Mouse (Mus musculus): ENCODE results near the gene Acsm3.
"Not testable (repeated sequence)": the region's sequence is repeated elsewhere in the genome, so short reads cannot be mapped to it uniquely, and the experiment has no call there.

Acsm3 gene

DNA sequence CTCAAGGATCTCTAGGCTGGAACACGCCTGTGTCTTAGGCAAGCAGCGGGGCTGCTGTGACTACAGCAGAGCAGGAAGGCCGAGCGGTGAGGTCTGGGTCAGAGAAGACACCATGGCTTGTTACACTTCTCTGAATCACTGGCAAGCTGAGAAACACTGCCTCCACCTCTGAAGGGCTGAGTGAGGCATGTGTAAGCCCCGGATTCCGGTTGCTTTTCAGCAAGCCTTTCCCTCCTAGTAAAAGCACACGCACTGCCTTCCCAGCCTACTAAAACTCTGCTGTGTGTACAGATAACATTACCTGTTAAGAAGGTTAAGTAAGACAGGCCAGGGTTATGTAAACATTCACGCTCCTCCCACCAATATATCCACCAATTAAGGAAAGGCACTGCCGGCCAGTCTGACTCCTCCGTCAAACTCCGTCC lies at the start of gene Acsm3:
Acsm3 (plus strand) TSS at position 397 of the 425 bp plus-strand sequence.
- DNase-seq: no peak

DNA sequence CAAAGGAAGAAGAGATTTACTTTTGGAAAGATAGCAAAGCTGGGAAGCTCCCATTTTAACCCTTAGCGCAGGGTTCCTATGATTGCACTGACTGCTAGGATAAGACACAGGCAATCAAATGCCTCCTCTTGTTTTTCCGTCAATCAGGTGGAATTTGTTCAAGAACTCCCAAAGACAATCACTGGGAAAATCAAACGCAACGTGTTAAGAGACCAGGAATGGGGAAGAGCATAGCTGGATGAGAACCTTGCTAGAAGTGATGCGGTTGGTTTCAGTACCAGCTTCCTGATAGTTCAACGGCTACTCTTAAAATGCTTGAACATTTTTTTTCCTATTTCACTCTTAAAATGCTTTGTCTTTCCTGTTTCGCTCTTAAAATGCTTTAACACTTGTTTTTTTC lies 46.6 kb upstream of the Acsm3 start:
- no peak for DNase-seq

DNA sequence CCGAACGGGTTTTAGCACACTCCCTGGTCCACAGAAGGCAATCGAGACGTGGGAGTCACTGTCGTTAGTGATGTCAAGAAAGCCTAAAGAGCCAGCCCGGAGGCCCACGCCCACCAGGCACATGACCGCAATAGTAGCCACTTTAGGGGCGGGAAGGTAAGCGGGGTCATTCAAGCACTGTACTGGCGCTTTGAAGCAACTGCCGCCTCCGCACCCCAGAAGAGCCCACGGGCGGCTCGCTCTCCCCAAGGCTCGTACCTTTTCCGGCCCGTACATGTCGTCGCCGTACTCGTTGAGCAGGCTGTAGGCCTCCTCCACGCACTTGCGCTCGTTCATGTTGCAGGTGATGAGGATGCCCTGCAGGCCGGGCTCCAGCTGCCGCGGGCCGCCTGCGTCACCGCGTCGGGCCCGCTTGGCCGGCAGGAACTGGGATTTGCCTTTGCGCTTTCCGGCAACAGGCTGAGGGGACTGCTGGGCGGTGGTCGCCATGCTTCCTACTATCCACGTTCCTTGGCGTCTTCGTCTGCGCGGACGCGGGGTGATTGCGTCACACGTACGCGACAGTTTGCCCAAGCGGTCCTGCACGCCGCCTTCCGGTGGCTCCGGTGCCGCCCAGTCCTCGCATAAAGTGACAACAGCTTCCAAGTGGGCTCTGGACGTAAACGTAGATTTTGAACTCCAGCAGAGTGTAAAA lies 40.3 kb upstream of the Acsm3 start, which contains the start of gene Thumpd1:
Thumpd1 (minus strand) TSS at position 546 of the 694 bp plus-strand sequence.
- peak; percentile 95 to 96 for DNase-seq

- peak in 1 of 2 experiments; percentile 10 for DNase-seq
These were observed 39.8 kb upstream of the Acsm3 start for GRCm38 (mm10) chr7:119720947-119721310.

DNA sequence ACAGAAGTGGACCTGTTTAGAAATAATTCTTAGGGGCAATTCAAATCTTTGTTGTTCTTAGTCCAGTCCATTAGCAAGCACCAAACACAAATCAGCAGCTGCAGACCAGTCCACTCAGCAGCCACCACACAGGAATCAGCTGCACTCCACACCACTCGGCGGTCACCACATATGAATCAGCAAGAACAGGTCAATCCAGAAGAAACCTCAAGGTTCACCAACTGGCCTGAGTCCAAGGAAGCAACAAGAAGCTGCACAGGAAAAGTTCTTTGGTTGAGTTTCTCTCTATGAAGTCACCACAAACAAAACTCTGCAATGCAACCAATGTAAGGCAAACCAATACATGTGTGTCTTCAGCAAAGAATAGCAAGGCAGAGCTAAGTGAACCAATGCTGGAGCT lies 33.1 kb upstream of the Acsm3 start:
- no peak for DNase-seq

- not testable (repeated sequence) for DNase-seq
These were observed 29.5 kb upstream of the Acsm3 start for GRCm38 (mm10) chr7:119731262-119731661.

GRCm38 (mm10) chr7:119738877-119739276 lies 21.8 kb upstream of the Acsm3 start:
- no peak for DNase-seq

DNA sequence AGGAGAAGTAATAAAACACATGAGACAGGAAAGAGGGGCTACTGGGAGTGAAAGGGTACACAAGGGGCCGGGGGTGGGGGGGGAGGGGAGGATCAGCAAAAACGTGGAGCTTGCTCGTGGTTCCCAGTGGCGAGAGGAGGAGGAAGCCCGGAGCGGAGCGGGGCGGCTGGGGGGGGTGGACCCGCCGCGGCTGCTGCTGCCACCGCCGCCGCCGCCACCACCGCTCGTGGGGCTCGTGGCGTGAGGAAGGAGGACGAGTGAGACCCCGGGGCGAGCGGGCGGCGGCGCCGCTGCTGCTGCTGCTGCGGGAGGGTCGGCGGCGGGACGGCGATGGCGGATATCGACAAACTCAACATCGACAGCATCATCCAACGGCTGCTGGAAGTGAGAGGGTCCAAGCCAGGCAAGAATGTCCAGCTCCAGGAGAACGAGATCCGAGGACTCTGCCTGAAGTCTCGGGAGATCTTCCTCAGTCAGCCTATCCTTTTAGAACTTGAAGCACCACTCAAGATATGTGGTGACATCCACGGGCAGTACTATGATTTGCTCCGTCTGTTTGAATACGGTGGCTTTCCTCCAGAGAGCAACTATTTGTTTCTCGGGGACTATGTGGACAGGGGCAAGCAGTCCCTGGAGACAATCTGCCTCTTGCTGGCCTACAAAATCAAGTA lies 20.8 kb upstream of the Acsm3 start:
- not testable (repeated sequence) for DNase-seq

GRCm38 (mm10) chr7:119744321-119744720 lies 16.4 kb upstream of the Acsm3 start:
- DNase-seq: no peak

- DNase-seq: no peak
These were observed 14.9 kb upstream of the Acsm3 start for GRCm38 (mm10) chr7:119745869-119746268.

DNA sequence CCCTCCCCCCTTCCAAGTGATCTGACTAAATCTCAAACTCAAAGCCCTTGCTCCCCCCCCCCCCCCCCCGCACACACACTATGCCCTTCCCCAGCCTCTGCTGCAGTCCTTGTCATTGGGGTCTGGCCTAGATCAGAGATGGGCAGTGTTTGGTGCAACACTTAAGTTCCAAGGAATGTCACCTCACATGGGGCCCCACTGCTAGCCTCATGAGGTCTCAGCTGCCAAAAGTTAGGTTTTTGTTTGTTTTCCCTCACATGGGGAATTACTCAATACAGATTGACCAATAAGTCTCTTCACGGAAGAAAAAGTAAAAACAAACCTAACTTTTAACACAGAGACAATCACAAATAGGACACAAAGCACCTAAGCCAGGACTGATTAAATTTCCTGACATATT lies 12.0 kb upstream of the Acsm3 start:
- no peak for DNase-seq

DNA sequence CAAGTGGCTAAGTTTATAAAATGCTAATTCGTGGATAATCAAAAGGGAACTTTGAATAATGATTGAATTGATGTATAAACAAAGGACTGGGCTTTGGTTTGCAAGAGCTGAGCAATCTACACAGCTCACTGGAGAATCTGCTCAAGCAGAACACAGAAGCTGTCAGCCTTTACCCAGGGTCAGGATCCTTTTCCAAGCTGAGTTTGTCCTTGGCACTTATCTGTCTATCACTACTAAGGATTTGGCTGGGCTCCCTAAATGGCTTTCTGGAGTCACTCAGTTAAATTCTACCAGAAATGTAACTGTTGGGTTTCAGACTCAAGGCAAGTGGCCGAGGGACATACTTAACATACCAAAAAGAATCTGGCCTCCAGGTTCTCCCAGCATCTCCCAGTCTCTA lies 10.8 kb upstream of the Acsm3 start:
- DNase-seq: no peak

DNA sequence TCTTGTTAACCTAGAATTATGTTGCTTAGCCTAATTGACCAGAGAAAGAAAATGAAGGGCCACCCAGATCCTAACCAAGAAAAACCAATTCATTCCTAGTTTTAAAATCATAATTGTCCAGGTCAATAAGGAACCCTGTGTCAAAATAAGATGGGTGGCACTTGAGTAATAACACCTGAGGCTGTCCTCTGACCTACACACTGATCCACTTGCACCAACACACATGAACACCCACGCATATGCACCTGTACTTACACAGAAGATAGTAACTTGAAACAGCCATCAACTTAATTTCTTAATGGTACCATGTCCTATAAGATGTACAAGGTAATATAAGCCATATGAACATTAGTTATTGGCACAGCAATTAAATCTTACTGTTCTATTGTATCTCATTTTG lies 7.0 kb upstream of the Acsm3 start:
- DNase-seq: no peak

GRCm38 (mm10) chr7:119762166-119762697 lies 1.5 kb downstream of the Acsm3 start:
- DNase-seq: no peak

GRCm38 (mm10) chr7:119764377-119764776 lies 3.7 kb downstream of the Acsm3 start:
- no peak for DNase-seq

DNA sequence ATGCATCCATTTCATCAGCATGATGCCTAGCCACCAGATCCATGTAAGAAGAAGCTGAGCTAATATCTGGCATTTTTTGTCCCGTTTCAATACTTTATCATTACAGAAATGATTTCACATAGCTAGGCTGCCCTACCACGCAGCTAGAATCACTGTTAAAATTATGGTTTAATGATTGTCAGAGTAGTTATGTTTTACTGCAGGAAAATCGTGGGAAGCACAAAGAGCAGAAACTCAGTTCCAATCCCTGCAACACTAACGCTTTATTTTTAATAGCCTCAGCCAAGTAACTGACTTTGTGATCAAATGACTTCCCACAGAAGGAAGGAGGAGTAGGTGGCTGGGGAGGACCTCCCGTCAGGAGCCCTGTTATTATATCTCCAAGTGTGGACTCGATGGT lies 6.3 kb downstream of the Acsm3 start:
- DNase-seq: no peak

DNA sequence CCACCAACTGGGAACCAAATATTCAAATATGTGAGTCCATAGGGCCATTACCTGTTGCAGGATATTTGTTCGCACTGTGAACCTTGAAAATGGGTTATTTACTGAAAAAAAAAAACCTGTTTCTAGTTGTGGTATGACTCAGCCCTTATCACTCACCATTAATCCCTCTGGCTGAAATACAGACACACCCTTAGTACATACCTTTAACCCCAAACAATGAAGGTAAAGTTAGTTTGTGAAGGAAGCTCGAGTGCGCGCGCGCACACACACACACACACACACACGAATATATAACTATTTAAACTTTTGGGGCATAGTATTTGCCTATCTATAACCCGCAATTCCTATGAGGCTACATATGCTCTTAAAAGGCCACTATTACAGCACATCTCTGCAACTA lies 9.2 kb downstream of the Acsm3 start:
- no peak for DNase-seq

DNA sequence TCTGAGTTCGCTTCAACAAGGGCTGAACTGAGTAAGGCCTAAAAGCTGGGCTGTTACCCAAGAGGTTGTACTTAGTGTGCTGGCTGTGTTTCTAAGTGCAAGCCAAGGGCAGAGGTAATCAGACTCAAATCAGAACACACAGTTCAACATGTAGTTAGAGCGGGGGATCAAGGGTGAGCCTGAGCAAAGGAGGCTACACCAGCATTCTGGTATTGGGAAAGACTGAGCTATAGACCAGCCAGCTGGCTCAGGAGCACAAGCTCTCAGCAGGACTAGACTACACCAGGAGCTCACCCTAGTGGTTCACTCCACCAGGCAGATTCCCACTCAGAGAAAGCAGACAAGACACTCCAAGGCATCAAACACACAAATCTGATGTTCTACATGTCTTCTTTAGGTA lies 22.7 kb downstream of the Acsm3 start:
- no peak for DNase-seq

GRCm38 (mm10) chr7:119784908-119785307 lies 24.2 kb downstream of the Acsm3 start:
- DNase-seq: no peak

DNA sequence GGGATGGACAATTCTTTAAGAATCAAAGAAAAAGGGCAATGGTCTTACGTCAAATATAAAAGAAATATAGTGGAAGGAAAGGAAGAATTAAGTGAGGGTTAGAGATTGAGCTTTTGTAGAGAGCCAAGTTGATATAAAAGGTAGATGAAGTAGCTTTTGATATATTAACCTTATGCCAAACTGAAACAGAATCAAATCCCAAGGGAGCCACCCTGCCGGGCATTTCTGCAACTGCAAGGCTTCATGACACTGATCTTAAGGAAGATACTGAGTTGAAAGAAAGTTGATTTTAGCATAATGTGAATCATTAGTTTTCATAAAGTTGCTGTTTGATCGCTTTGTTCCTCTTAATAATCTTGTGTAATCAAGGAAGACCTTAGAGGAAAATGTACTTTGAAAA lies 28.3 kb downstream of the Acsm3 start:
- DNase-seq: no peak

GRCm38 (mm10) chr7:119793586-119794250 lies 33.0 kb downstream of the Acsm3 start, which contains the start of the genes Rexo5 and Eri2:
Gene Rexo5, plus strand, starts transcription at chr7:119794006.
Gene Eri2, minus strand, starts transcription at chr7:119794058.
- peak; percentile 67 for DNase-seq

GRCm38 (mm10) chr7:119794251-119794638 lies 33.5 kb downstream of the Acsm3 start:
- DNase-seq: peak in 1 of 2 experiments; percentile 2

DNA sequence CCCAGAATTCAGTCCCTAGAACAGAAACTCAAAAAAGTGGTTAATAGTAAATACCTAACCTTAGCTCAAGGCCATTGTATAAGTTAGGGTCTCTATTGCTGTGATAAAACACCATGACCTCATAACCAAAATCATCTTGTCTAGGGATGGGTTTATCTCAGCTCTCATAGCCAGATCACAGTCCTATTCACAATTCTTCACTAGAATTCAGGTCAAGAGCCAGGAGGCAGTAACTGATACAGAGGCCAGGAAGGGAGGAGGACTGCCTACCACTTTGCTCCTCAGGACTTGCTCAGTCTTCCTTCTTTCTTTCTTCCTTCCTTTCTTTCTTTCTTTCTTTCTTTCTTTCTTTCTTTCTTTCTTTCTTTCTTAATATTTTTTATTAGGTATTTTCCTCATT lies 34.6 kb downstream of the Acsm3 start:
- DNase-seq: no peak

DNA sequence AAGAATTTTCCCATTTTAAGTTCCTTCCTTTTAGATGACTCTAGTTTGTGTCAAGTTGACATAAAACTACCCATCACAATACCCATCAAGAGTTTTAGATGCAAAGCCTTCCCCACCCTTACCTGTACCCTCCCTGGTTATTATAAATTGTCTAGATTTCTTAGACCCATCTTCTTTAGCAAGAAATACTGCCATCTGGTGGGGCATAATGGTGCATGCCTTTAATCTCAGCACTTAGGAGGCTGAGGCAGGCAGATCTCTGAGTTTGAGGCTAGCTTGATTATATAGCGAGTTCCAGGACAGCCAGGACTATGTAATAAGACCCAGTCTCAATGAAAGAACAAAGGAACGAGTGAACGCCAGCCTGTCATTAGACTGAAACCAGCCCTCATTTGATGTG lies 39.8 kb downstream of the Acsm3 start:
- no peak for DNase-seq
